ENCODE assay signal across 12 mouse cellular contexts in genomic region chr4:41497046-41497445, GRCm38 (mm10). TPM values are rescaled to one million over a fixed set of nuclear protein-coding genes. Genes with fewer than 3 reads are reported as not detected.
DNase-seq lines count a peak whose midpoint lies in the region; ATAC-seq lines count a peak whose summit lies in the region.
"Had no signal": no experiment of that assay in that cellular context is flagged by ENCODE, and none has a peak within 500 bp of the region (broad histone marks: within the 10 kb centered on the region; RNA-seq: fewer than 3 reads in every experiment).

No protein-coding gene starts in this region.

- peak overlapping the region; percentile 52 for H3K4me2 ChIP-seq in hindbrain, embryonic 14.5 days (replicated peaks)
- peak overlapping the region; percentile 58 for H3K4me2 ChIP-seq in neural tube, embryonic 13.5 days
- H3K4me2 ChIP-seq in limb, embryonic 15.5 days: 0 out of 2 replicates have a peak overlapping the region, but pooled peaks have one; percentile 60

- H3K4me3 ChIP-seq in hindbrain, embryonic 14.5 days (replicated peaks; ENCODE audit: low read length): no peak overlapping the region
- H3K4me3 ChIP-seq in hindbrain, embryonic 10.5 days: no peak overlapping the region
- no peak overlapping the region for H3K4me3 ChIP-seq in neural tube, embryonic 13.5 days
- H3K4me3 ChIP-seq in limb, embryonic 15.5 days: peak overlapping the region; percentile 33; the same call in 1 of the 2 replicates
- H3K4me3 ChIP-seq: myocyte had no signal

- no peak overlapping the region for H3K9ac ChIP-seq in hindbrain, embryonic 14.5 days
- H3K9ac ChIP-seq in neural tube, embryonic 13.5 days: no peak overlapping the region
- H3K9ac ChIP-seq in limb, embryonic 15.5 days: no peak overlapping the region
- H3K9ac ChIP-seq: liver, embryonic 14.5 days had no signal

- no peak for ATAC-seq in hindbrain, embryonic 14.5 days (ENCODE audit: low FRiP score)
- ATAC-seq in neural tube, embryonic 13.5 days (ENCODE audit: low read depth): no peak
- ATAC-seq in limb, embryonic 15.5 days (ENCODE audit: insufficient number of reproducible peaks, low FRiP score, low TSS enrichment, low read depth): no peak
- ATAC-seq in activated CD4-positive, CD25-positive, alpha-beta regulatory T cell, adult 4 months: no peak

- peaks cover 17% of the 10 kb centered on the region; the same call in 1 of the 2 replicates for H3K4me1 ChIP-seq in hindbrain, embryonic 14.5 days (replicated peaks; ENCODE audit: control insufficient read depth, insufficient read depth, low read length)
- peaks cover 31% of the 10 kb centered on the region for H3K4me1 ChIP-seq in hindbrain, embryonic 10.5 days (replicated peaks)
- peaks cover 28% of the 10 kb centered on the region for H3K4me1 ChIP-seq in neural tube, embryonic 13.5 days (replicated peaks)
- peaks cover 36% of the 10 kb centered on the region for H3K4me1 ChIP-seq in limb, embryonic 15.5 days

- H3K36me3 ChIP-seq in hindbrain, embryonic 14.5 days (replicated peaks; ENCODE audit: control insufficient read depth, insufficient read depth): no peaks in the 10 kb centered on the region
- peaks cover 16% of the 10 kb centered on the region; the same call in 1 of the 2 replicates for H3K36me3 ChIP-seq in hindbrain, embryonic 10.5 days
- no peaks in the 10 kb centered on the region for H3K36me3 ChIP-seq in neural tube, embryonic 13.5 days
- no peaks in the 10 kb centered on the region for H3K36me3 ChIP-seq in limb, embryonic 15.5 days

- H3K27ac ChIP-seq in hindbrain, embryonic 14.5 days: no peak overlapping the region
- no peak overlapping the region for H3K27ac ChIP-seq in hindbrain, embryonic 10.5 days
- H3K27ac ChIP-seq in neural tube, embryonic 13.5 days (replicated peaks): no peak overlapping the region
- H3K27ac ChIP-seq in limb, embryonic 15.5 days: no peak overlapping the region
- H3K27ac ChIP-seq: liver, embryonic 14.5 days had no signal

- DNase-seq in hindbrain, embryonic 14.5 days (ENCODE audit: low spot score): no peak
- DNase-seq in hindbrain, embryonic 10.5 days (ENCODE audit: low spot score): no peak
- no peak for DNase-seq in neural tube, embryonic 10.5 days (ENCODE audit: extremely low spot score, low spot score)
- no peak for DNase-seq in adrenal gland, postnatal 4 days (ENCODE audit: low spot score in 2 of 2)
- DNase-seq: cerebellum, adult 9-11 months; gastrocnemius, postnatal 36 days had no signal

- peaks cover 56% of the 10 kb centered on the region for H3K27me3 ChIP-seq in hindbrain, embryonic 14.5 days (ENCODE audit: control insufficient read depth, insufficient read depth, low read length)
- peaks cover 88% of the 10 kb centered on the region for H3K27me3 ChIP-seq in hindbrain, embryonic 10.5 days (ENCODE audit: insufficient read depth, poor library complexity, severe bottlenecking)
- peaks cover 72% of the 10 kb centered on the region for H3K27me3 ChIP-seq in neural tube, embryonic 13.5 days
- H3K27me3 ChIP-seq in limb, embryonic 15.5 days: peaks cover 80% of the 10 kb centered on the region

- no peaks in the 10 kb centered on the region for H3K9me3 ChIP-seq in hindbrain, embryonic 14.5 days (ENCODE audit: control insufficient read depth, low read length)
- no peaks in the 10 kb centered on the region for H3K9me3 ChIP-seq in hindbrain, embryonic 10.5 days
- no peaks in the 10 kb centered on the region for H3K9me3 ChIP-seq in neural tube, embryonic 13.5 days
- H3K9me3 ChIP-seq in limb, embryonic 15.5 days: no peaks in the 10 kb centered on the region

- WGBS in hindbrain, embryonic 14.5 days: 42% methylated on average over 5 of the region's 5 CpGs
- 35% methylated on average over 5 of the region's 5 CpGs for WGBS in hindbrain, embryonic 10.5 days
- 55% methylated on average over 5 of the region's 5 CpGs for WGBS in neural tube, embryonic 13.5 days
- WGBS in limb, embryonic 15.5 days: 55% methylated on average over 5 of the region's 5 CpGs

RNA-seq across cellular contexts. Expression of gene AI464131, which starts 5.8 kb away (rescaled TPM):
- polyA plus RNA-seq in hindbrain, embryonic 14.5 days (2014; fragmentation: Nextera tagmentation; extraction: Ambion mirVana): 10.3 and 12.4 TPM in 2 replicates
- 7.4 and 9.1 TPM in 2 replicates for polyA plus RNA-seq in hindbrain, embryonic 10.5 days (2016; fragmentation: Nextera tagmentation; extraction: Ambion mirVana)
- polyA plus RNA-seq in neural tube, embryonic 13.5 days (2015; fragmentation: Nextera tagmentation; extraction: Ambion mirVana): 5.7 and 6.5 TPM in 2 replicates
- polyA plus RNA-seq in limb, embryonic 15.5 days (2015; fragmentation: Nextera tagmentation; extraction: Ambion mirVana): 6.6 and 11.9 TPM in 2 replicates
- polyA plus RNA-seq in activated CD4-positive, CD25-positive, alpha-beta regulatory T cell, adult 4 months (2017; shearing (Covaris generic)): not detected
- total RNA-seq in adrenal gland, postnatal 4 days (2021): 10 to 100 TPM; 11.1 to 12.2 TPM

RNA-seq across cellular contexts. Expression of gene 1110017D15Rik, which starts 20.1 kb away (rescaled TPM):
- 19.5 and 24.2 TPM in 2 replicates for polyA plus RNA-seq in hindbrain, embryonic 14.5 days (2014; fragmentation: Nextera tagmentation; extraction: Ambion mirVana)
- polyA plus RNA-seq in hindbrain, embryonic 10.5 days (2016; fragmentation: Nextera tagmentation; extraction: Ambion mirVana): 8.1 and 14.7 TPM in 2 replicates
- polyA plus RNA-seq in neural tube, embryonic 13.5 days (2015; fragmentation: Nextera tagmentation; extraction: Ambion mirVana): 6.8 and 8.7 TPM in 2 replicates
- 0.88 and 1.1 TPM in 2 replicates for polyA plus RNA-seq in limb, embryonic 15.5 days (2015; fragmentation: Nextera tagmentation; extraction: Ambion mirVana)
- polyA plus RNA-seq in activated CD4-positive, CD25-positive, alpha-beta regulatory T cell, adult 4 months (2017; shearing (Covaris generic)): not detected
- total RNA-seq in adrenal gland, postnatal 4 days (2021): 1 to 10 TPM in 1 of 2 experiments, under 1 TPM in 1; 0.56 to 1.2 TPM
- total RNA-seq: CH12.LX had no signal
- polyA plus RNA-seq: liver, embryonic 14.5 days had no signal

RNA-seq across cellular contexts. Expression of gene Nudt2, which starts 32.1 kb away (rescaled TPM):
- polyA plus RNA-seq in hindbrain, embryonic 14.5 days (2014; fragmentation: Nextera tagmentation; extraction: Ambion mirVana): 72.5 and 82.6 TPM in 2 replicates
- 57.6 and 73.0 TPM in 2 replicates for polyA plus RNA-seq in hindbrain, embryonic 10.5 days (2016; fragmentation: Nextera tagmentation; extraction: Ambion mirVana)
- polyA plus RNA-seq in neural tube, embryonic 13.5 days (2015; fragmentation: Nextera tagmentation; extraction: Ambion mirVana): 57.0 and 62.7 TPM in 2 replicates
- polyA plus RNA-seq in limb, embryonic 15.5 days (2015; fragmentation: Nextera tagmentation; extraction: Ambion mirVana): 45.5 and 46.4 TPM in 2 replicates
- polyA plus RNA-seq in activated CD4-positive, CD25-positive, alpha-beta regulatory T cell, adult 4 months (2017; shearing (Covaris generic)): 10 to 100 TPM; 15.5 to 25.6 TPM
- 10 to 100 TPM; 31.1 to 31.7 TPM for total RNA-seq in adrenal gland, postnatal 4 days (2021)

RNA-seq across cellular contexts. Expression of gene Kif24, which starts 32.4 kb away (rescaled TPM):
- 2.3 and 3.4 TPM in 2 replicates for polyA plus RNA-seq in hindbrain, embryonic 14.5 days (2014; fragmentation: Nextera tagmentation; extraction: Ambion mirVana)
- 13.7 and 14.6 TPM in 2 replicates for polyA plus RNA-seq in hindbrain, embryonic 10.5 days (2016; fragmentation: Nextera tagmentation; extraction: Ambion mirVana)
- 2.3 and 2.8 TPM in 2 replicates for polyA plus RNA-seq in neural tube, embryonic 13.5 days (2015; fragmentation: Nextera tagmentation; extraction: Ambion mirVana)
- 5.8 and 7.2 TPM in 2 replicates for polyA plus RNA-seq in limb, embryonic 15.5 days (2015; fragmentation: Nextera tagmentation; extraction: Ambion mirVana)
- 1 to 10 TPM; 2.2 to 2.5 TPM for polyA plus RNA-seq in activated CD4-positive, CD25-positive, alpha-beta regulatory T cell, adult 4 months (2017; shearing (Covaris generic))
- total RNA-seq in adrenal gland, postnatal 4 days (2021): 1 to 10 TPM; 5.3 to 5.8 TPM
